Mouse (Mus musculus) T-cell, adult 66 days (primary cell): ENCODE measurements around the gene 4930503B20Rik. TPM values are rescaled to one million over a fixed set of nuclear protein-coding genes. Genes with fewer than 3 reads are reported as not detected.

Experiments used
- total RNA-seq, 2 experiments: library from RNA; stranded (reverse); gene quantifications; 3 replicates in 1 of 2; 4 replicates in 1 of 2; pipeline ENCODE4 v1.2.4; 2023

The 4930503B20Rik gene
- total RNA-seq = not detected

DNA sequence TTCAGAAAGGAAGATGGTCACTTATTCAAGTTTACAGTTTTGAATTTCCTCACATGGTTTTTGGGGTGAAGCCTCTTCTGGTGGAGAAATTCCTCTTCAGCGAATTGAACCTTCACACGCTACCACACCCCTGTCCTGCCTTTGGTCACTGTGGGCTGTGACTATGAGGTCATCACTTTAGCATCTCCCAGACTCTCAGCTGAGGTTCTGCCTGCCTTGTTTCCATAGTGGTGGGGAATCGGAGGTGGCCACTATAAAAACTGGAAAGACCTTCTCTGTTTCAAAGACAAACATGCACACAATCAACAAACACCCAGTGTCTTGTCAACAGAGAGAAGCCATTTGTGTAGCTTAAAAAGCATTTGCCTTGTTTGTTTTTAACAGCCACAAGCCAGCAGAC lies at the start of gene 4930503B20Rik:
Gene 4930503B20Rik, minus strand, starts transcription at position 101 of the 400 bp plus-strand sequence.

DNA sequence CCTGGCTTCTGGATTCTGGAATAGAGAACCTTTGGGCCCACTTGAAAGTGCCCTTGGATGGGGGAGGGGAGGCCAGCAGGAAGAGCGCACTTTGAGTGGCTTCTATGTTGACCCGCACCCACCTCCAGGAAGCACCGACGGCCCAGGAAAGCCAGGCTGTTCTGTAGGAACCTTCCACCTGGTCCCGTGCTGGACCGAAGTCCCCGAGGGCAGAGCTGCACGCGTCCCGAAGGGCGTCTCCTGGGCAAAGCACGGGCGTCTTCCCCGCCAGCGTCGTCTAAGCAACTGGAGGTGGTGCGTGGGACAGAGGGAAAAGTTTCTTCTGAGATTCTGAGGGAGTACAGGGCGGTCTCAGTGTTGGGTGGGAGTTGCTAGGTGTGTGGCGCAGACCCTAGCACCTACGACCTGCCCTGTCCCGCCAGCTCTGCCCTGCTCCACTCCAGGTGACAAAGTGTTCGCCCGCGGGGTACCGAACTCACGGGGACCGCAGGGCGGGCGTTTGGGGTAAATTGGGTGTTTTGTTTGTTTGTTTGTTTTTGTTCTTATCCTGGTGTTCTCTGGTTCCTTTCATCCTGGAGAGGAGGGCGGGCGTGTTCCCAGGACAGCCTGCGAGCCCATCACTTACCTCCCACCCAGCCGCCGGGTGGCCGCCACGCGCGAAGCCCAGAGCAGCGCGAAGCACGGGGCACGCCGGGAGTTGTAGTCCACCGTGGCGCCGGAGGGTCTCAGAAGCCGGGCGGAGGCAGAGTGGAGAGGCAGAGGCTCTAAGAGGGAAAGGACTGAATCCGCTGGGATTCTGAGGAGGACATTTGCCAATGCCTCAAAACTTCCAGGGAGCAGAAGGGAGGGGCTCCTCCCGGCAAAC lies 33.9 kb upstream of the 4930503B20Rik start, which contains the start of gene Samd13:
Gene Samd13, minus strand, starts transcription at position 782 of the 865 bp plus-strand sequence.

DNA sequence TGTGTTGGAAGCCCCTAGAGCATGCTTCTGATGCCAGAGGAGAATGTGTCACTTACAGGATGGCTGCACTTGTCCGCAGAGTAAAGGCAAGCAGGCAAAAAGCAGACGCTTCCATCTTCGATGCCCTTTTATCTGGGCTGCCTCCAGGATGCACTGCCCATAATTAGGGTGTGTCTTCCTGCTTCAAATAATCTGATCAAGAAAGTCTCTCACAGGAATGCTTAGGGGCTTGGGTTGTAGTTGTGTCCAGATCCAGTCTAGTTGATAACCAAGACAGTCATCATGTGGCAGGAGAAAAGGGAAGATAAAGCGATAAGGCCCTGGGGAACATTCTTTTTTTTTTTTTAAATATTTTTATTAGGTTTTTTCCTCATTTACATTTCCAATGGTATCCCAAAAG lies 35.6 kb downstream of the 4930503B20Rik start, which contains the start of gene Dnase2b:
Gene Dnase2b, minus strand, starts transcription at position 101 of the 400 bp plus-strand sequence.

Other genes with a start within 250 kb of the 4930503B20Rik start
- gene Ssx2ip, start 246.7 kb downstream of the 4930503B20Rik start, total RNA-seq = 1 to 10 TPM; 4.1 to 8.3 TPM
- 1 to 10 TPM; 7.1 to 7.4 TPM for gene Ctbs, start 201.5 kb downstream of the 4930503B20Rik start, total RNA-seq
- 10 to 100 TPM; 11.7 to 13.7 TPM for gene Spata1, start 151.6 kb downstream of the 4930503B20Rik start, total RNA-seq
- 100 to 1,000 TPM; 158 to 160 TPM for gene Gng5, start 151.5 kb downstream of the 4930503B20Rik start, total RNA-seq
- gene Rpf1, start 129.9 kb downstream of the 4930503B20Rik start, total RNA-seq = 100 to 1,000 TPM; 110 to 137 TPM
- not detected for gene Uox, start 80.9 kb downstream of the 4930503B20Rik start, total RNA-seq
- not detected for gene Dnase2b, start 35.7 kb downstream of the 4930503B20Rik start, total RNA-seq
- gene Samd13, start 34.3 kb upstream of the 4930503B20Rik start, total RNA-seq = not detected
- 100 to 1,000 TPM; 155 to 162 TPM for gene Prkacb, start 161.7 kb upstream of the 4930503B20Rik start, total RNA-seq
- gene Ttll7, start 201.1 kb upstream of the 4930503B20Rik start, total RNA-seq = not detected